Mouse (Mus musculus) embryonic facial prominence, embryonic 10.5 days (tissue): ENCODE data around the gene Lrmda. TPM values are rescaled to one million over a fixed set of nuclear protein-coding genes. Genes with fewer than 3 reads are reported as not detected.

Source experiments
- DNase-seq: peaks from one replicate; pipeline ENCODE4 v3.0.0-alpha.2; 2017; ENCODE audit warnings: low spot score
- H3K27ac ChIP-seq: fragments of 300-500 bp; sonication (generic); replicated peaks from 2 replicates; pipeline ENCODE4 v1.5.1; 2016; ENCODE audit warnings: mild to moderate bottlenecking
- H3K27me3 ChIP-seq: fragments of 300-500 bp; sonication (generic); replicated peaks from 2 replicates; pipeline ENCODE4 v1.6.1; 2016; ENCODE audit warnings: low read depth, mild to moderate bottlenecking; ENCODE audit not compliant: poor library complexity, severe bottlenecking
- H3K36me3 ChIP-seq: fragments of 300-500 bp; sonication (generic); replicated peaks from 2 replicates; pipeline ENCODE4 v1.6.1; 2016; ENCODE audit warnings: mild to moderate bottlenecking, moderate library complexity
- H3K4me1 ChIP-seq: fragments of 300-500 bp; sonication (generic); 2 replicates; pipeline ENCODE4 v1.6.1; 2016
- H3K4me3 ChIP-seq: fragments of 300-500 bp; sonication (generic); 2 replicates; pipeline ENCODE4 v1.5.1; 2016; ENCODE audit warnings: mild to moderate bottlenecking, moderate library complexity
- H3K9me3 ChIP-seq: fragments of 300-500 bp; sonication (generic); 2 replicates; pipeline ENCODE4 v1.6.1; 2016; ENCODE audit warnings: mild to moderate bottlenecking
- WGBS: fragments of 180-500 bp; shearing (Covaris S2); methylation state at CpG from one replicate; pipeline ENCODE4 v1.1.7; 2016; 5-methylcytosine and 5-hydroxymethylcytosine counted together
- polyA plus RNA-seq: library from polyadenylated mRNA; unstranded; fragments of >200 nt; fragmentation: Nextera tagmentation; extraction: Ambion mirVana; gene quantifications from 2 replicates; pipeline ENCODE4 v1.2.1, GENCODE M21; 2016

The Lrmda gene
- polyA plus RNA-seq, 1 experiment from 2014 or later = 0.88 TPM

DNA sequence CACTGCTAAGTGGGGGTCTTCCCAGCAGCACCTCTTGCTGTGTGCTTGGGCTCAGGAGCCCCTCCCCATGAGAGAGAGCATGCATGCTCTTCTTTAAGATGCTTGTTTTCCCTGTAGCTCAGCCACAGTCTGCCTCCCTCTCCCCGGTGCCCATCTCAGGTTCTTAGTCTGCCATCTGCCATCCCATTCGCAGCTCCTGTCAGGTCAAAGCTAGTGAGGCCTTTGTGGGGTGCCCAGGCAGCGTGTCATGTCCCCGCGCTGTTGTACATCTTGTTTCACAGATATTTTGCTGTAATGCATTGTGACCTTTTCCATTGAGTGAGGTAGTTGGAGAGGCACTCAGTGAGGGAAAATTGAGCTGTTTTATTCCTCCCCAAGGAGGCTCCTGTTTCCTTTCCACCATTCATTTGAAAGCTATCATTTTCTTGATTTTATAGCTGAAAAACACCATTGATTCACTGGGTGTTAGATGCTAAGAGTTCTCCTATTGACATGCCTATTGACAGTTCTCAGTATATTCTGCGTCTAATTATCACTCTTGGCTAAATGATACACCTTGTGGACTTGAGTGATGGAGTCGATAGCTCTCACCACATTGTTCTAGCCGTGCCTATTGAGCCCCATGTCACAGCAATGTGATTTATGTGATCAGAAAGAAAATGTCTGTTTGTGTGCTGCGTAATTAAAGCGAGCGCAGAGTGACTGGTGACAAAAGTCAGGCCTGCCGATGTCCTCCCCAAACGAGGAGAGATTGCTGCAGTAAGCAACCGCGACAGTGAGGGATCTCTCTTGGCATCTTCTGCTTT is 335.5 kb downstream of the Lrmda start:
- H3K36me3 ChIP-seq = no peaks in the 10 kb centered on the region
- peak; percentile 17 for DNase-seq
- H3K4me3 ChIP-seq = no peak overlapping the region
- no peaks in the 10 kb centered on the region for H3K9me3 ChIP-seq
- WGBS = 72% methylated on average over 15 of the region's 15 CpGs
- peaks cover 49% of the 10 kb centered on the region for H3K27me3 ChIP-seq
- no peak overlapping the region for H3K27ac ChIP-seq
- H3K4me1 ChIP-seq = peaks cover 26% of the 10 kb centered on the region

DNA sequence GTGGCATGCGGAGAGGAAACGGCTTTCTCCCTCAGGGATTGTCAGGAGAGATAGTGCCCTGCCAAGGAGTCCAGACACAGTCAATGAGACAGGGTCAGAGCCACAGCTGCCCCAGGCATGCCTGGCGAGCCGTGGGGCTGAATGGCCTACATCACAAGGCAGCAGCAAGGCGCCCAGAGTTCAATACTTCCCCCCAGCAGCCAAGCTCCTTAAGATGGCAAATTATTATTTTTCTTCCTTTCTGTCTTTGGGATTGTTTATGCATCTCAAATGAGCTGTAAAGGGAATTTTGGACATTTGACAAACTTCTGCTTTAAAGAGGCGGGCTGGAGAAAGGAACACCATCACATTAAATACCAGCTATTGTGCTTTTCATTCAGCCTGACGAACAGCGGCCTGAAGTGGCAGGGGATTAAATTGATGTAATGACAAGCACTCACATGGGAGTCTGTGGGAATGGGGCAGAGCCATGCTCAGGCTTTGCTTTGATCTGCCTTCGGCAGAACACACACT is 338.5 kb downstream of the Lrmda start:
- Histone ChIP-seq H3K4me3 (no peak overlapping the region), H3K27me3 (peaks cover 70% of the 10 kb centered on the region), H3K27ac (no peak overlapping the region), H3K9me3 (no peaks in the 10 kb centered on the region), H3K36me3 (no peaks in the 10 kb centered on the region), H3K4me1 (peaks cover 26% of the 10 kb centered on the region)
- 39% methylated on average over 9 of the region's 9 CpGs for WGBS
- DNase-seq = peak; percentile 37

- Histone ChIP-seq H3K27me3 (peaks cover 27% of the 10 kb centered on the region), H3K9me3 (no peaks in the 10 kb centered on the region), H3K36me3 (no peaks in the 10 kb centered on the region), H3K27ac (no peak overlapping the region), H3K4me3 (no peak overlapping the region), H3K4me1 (no peaks in the 10 kb centered on the region)
- DNase-seq = no peak
- WGBS = 81% methylated on average over 6 of the region's 6 CpGs
Observed at GRCm38 (mm10) chr14:22364010-22364748, 344.7 kb downstream of the Lrmda start.

- no peaks in the 10 kb centered on the region for H3K4me1 ChIP-seq
- H3K27ac ChIP-seq = no peak overlapping the region
- peaks cover 23% of the 10 kb centered on the region for H3K27me3 ChIP-seq
- no peak for DNase-seq
- no peaks in the 10 kb centered on the region for H3K36me3 ChIP-seq
- WGBS = 77% methylated on average over 6 of the region's 6 CpGs
- H3K4me3 ChIP-seq = no peak overlapping the region
- no peaks in the 10 kb centered on the region for H3K9me3 ChIP-seq
Observed at GRCm38 (mm10) chr14:22364771-22365355, 345.4 kb downstream of the Lrmda start.

DNA sequence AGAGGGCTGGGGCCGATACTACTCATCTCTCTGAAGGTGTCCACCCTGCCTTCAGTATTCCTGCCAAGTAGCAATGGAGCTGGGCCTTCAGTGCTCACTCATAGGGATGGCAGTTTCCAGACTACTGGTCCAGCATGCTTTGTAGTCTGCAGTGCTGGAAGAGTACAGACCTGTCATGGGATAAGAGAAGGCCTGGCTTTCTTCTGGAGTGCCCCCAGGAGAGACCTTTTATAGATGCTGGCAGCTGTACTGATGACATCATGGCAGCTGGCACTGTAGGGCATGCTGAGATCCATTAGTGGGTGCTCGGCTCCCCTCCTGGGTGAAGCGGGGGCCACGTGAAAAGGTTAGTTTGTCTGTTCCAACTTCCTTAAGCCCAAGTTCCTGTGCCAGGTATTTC is 348.1 kb downstream of the Lrmda start:
- 89% methylated on average over 4 of the region's 4 CpGs for WGBS
- H3K9me3 ChIP-seq = no peaks in the 10 kb centered on the region
- H3K27me3 ChIP-seq = peaks cover under 1% of the 10 kb centered on the region; the same call in 1 of the 2 replicates
- no peak overlapping the region for H3K4me3 ChIP-seq
- H3K4me1 ChIP-seq = peaks cover 7% of the 10 kb centered on the region; the same call in 1 of the 2 replicates
- H3K27ac ChIP-seq = no peak overlapping the region
- no peaks in the 10 kb centered on the region for H3K36me3 ChIP-seq
- no peak for DNase-seq

DNA sequence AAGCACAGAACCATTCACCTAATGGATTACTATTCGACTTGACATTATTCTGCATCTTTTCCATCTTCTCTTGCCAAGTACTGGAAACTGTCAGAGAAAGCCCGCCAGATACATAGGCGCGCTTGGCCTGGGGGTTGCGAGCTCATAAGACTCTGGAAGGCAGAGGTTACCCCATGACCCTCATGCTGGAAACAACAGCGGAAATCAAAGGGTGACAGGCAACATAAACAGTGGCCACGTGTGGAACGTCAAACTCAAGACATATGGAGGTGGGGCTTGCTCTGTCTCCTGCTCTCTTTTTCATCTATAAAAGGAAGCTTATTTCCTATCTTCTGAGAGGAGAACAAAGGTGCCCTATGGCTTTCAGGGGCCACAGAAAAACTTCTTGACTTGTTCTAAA is 351.6 kb downstream of the Lrmda start:
- Histone ChIP-seq H3K4me3 (no peak overlapping the region), H3K27me3 (no peaks in the 10 kb centered on the region), H3K4me1 (peaks cover 12% of the 10 kb centered on the region; the same call in 1 of the 2 replicates), H3K36me3 (no peaks in the 10 kb centered on the region), H3K27ac (no peak overlapping the region), H3K9me3 (no peaks in the 10 kb centered on the region)
- WGBS = 60% methylated on average over 8 of the region's 8 CpGs
- peak; percentile 32 for DNase-seq

DNA sequence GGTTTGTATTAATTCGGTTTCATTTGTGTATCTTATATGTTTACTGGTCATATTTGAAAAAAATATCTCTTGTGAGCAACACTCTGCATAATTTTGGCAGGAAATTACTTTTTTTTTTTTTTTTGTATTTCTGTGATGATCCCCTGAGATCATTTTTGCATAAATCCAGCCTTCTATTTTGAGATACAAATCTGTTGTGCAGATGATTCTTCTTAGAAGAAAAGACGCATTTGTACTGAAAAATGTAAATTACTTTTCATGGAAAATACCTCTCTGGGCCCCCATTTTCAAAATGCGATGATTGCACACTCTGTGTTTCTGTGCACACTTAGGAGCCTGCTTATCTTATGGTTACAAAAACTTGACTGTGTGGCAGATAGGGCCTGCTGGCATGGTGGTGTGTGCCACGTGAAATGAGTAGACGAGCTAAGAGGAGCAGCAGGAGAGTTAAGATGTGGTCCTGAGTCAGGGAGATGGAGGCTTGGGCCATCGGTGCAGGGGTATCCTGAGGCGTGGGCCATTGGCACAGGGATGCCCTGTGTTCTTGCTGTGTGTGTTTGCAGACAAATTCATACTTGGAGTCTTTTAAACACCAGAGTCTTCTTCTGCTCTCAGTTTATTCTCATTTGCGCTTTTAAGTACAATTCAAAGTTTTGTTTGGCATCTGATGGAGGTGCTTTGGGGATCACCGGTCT is 353.3 kb downstream of the Lrmda start:
- no peak for DNase-seq
- 90% methylated on average over 9 of the region's 9 CpGs for WGBS
- no peaks in the 10 kb centered on the region for H3K9me3 ChIP-seq
- H3K4me3 ChIP-seq = no peak overlapping the region
- H3K4me1 ChIP-seq = peaks cover 12% of the 10 kb centered on the region; the same call in 1 of the 2 replicates
- no peaks in the 10 kb centered on the region for H3K27me3 ChIP-seq
- H3K27ac ChIP-seq = 0 out of 2 replicates have a peak overlapping the region, but pooled peaks have one; percentile 35
- no peaks in the 10 kb centered on the region for H3K36me3 ChIP-seq

DNA sequence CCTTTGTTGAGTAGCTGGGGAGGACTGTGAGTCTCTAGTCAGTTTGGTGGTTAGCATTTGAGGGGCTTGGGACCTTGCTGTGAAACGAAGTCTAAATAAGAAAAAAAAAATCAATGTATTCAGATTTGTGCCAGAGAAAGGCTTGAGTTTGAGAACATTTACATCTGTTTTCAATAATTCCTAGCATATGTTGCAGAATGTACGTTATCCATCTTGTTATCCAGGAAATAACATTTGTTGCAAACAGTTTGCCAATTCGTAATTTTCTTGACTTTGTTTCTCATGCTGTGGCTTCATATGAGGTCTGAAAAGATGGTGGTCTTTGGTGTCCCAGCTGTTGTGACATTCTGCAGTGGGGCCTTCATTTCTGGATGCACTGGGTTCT is 353.8 kb downstream of the Lrmda start:
- WGBS = 66% methylated on average over 3 of the region's 3 CpGs
- Histone ChIP-seq H3K36me3 (no peaks in the 10 kb centered on the region), H3K9me3 (no peaks in the 10 kb centered on the region), H3K4me1 (peaks cover 12% of the 10 kb centered on the region; the same call in 1 of the 2 replicates), H3K27ac (no peak overlapping the region), H3K4me3 (no peak overlapping the region), H3K27me3 (no peaks in the 10 kb centered on the region)
- DNase-seq = no peak

DNA sequence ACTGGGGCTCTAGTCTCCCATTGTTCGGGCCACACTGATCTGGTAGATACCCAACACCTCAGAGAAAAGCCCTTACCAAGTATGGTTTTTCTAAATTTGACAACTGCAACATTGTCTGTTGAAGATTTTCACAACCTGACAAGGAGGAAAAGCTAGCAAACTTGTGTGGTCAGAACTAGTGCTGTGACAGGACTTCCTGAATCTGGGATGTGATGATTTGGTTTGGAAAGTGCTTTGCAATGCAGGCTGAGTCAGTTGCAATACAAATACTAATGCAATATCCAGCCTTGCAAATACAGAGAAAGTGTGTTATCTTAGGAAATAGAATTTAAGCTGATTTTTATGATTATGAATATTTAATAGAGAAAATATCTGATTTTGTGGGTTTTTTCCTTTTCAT is 357.6 kb downstream of the Lrmda start:
- Histone ChIP-seq H3K27ac (no peak overlapping the region), H3K4me1 (peaks cover 5% of the 10 kb centered on the region; the same call in 1 of the 2 replicates), H3K4me3 (no peak overlapping the region), H3K27me3 (no peaks in the 10 kb centered on the region), H3K36me3 (no peaks in the 10 kb centered on the region), H3K9me3 (no peaks in the 10 kb centered on the region)
- 90% methylated on average over 1 of the region's 1 CpGs for WGBS
- no peak for DNase-seq

DNA sequence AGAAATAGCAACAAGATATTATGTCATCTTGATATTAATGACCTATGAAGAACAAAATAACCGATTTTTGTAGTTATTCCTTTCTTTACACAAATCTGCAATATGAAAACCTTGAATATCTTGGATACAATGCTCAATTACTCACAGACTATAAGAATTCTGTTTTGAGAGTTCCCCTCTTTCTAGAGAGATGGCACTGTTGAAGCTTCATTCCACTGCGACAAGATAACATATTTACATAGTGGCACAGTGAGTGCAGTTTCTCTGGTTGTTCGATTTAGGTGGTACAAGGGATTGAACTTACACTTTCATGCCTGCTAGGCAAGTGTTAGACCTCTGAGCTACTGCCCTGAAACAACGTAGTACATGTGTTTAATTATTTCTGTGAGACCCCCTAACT is 362.6 kb downstream of the Lrmda start:
- no peak for DNase-seq
- Histone ChIP-seq H3K27me3 (no peaks in the 10 kb centered on the region), H3K4me1 (no peaks in the 10 kb centered on the region), H3K27ac (no peak overlapping the region), H3K36me3 (no peaks in the 10 kb centered on the region), H3K9me3 (no peaks in the 10 kb centered on the region), H3K4me3 (no peak overlapping the region)
- WGBS = 81% methylated on average over 4 of the region's 4 CpGs

- no peak overlapping the region for H3K27ac ChIP-seq
- 90% methylated on average over 10 of the region's 10 CpGs for WGBS
- DNase-seq = no peak
- no peaks in the 10 kb centered on the region for H3K27me3 ChIP-seq
- no peaks in the 10 kb centered on the region for H3K9me3 ChIP-seq
- no peaks in the 10 kb centered on the region for H3K4me1 ChIP-seq
- H3K36me3 ChIP-seq = no peaks in the 10 kb centered on the region
- H3K4me3 ChIP-seq = no peak overlapping the region
Observed at GRCm38 (mm10) chr14:22393616-22394015, 374.1 kb downstream of the Lrmda start.

DNA sequence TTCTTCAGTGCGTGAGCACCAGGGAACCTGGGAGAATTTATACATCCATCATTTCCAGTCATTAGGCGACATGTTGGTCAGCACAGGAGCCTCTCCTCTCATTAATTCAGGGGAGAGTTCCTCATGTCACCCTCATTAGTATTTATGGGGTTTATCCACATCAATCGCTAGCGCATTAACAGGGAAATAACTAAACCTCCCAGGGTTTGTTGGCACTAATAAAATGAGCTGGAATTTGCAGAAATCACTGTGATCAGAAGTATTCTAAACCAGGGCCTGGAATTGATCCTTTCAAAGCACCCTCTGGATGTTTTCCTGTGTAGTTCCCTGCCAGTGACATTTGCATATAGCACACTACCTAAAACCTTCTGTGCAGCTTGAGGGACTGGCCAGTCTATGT is 382.9 kb downstream of the Lrmda start:
- H3K4me3 ChIP-seq = no peak overlapping the region
- 85% methylated on average over 4 of the region's 4 CpGs for WGBS
- no peaks in the 10 kb centered on the region for H3K27me3 ChIP-seq
- H3K4me1 ChIP-seq = no peaks in the 10 kb centered on the region
- no peak overlapping the region for H3K27ac ChIP-seq
- H3K36me3 ChIP-seq = no peaks in the 10 kb centered on the region
- no peaks in the 10 kb centered on the region for H3K9me3 ChIP-seq
- no peak for DNase-seq
